Mouse (Mus musculus): ENCODE results near the gene Tmem132b.

Gene Tmem132b

GRCm38 (mm10) chr5:125503628-125504027 lies 27.9 kb upstream of the Tmem132b start:
- POLR2A ChIA-PET, result no interaction called here
- CTCF ChIA-PET, result interaction anchor here in 2 of 4 experiments (0.6 to 0.9 kb wide), 3 partner anchors 18 to 1394 kb away, joined by 3 to 6 read pairs (median 3); no protein-coding TSS in a partner anchor

- ChIA-PET POLR2A (interaction anchor here in 2 of 4 experiments (1.1 kb wide), 2 partner anchors 17 to 119 kb away, joined by 3 read pairs; no protein-coding TSS in a partner anchor), CTCF (interaction anchor here in 3 of 4 experiments (0.6 to 1.8 kb wide), 4 partner anchors 10 to 206 kb away, joined by 3 to 5 read pairs (median 3); no protein-coding TSS in a partner anchor)
Observed at GRCm38 (mm10) chr5:125504692-125505091, 26.9 kb upstream of the Tmem132b start.

- ChIA-PET CTCF (interaction anchor here (0.5 to 5.8 kb wide), 14 partner anchors 8 to 557 kb away, joined by 3 to 50 read pairs (median 3); no protein-coding TSS in a partner anchor), POLR2A (interaction anchor here in 2 of 4 experiments (1.0 to 5.2 kb wide), 4 partner anchors 8 to 127 kb away, joined by 3 to 24 read pairs (median 6); no protein-coding TSS in a partner anchor)
Observed at GRCm38 (mm10) chr5:125505968-125506367, 25.6 kb upstream of the Tmem132b start.

- ChIA-PET POLR2A (interaction anchor here in 3 of 4 experiments (0.7 to 5.2 kb wide), 17 partner anchors 9 to 124 kb away, joined by 3 to 24 read pairs (median 5); partner anchors contain the start of gene Bri3bp (in 1 of the 3)), CTCF (interaction anchor here in 3 of 4 experiments (0.6 to 5.8 kb wide), 36 partner anchors 8 to 909 kb away, joined by 3 to 59 read pairs (median 5); partner anchors contain the start of gene Bri3bp (in 1 of the 3))
Observed at GRCm38 (mm10) chr5:125507582-125507981, 24.0 kb upstream of the Tmem132b start.

- POLR2A ChIA-PET, result interaction anchor here in 3 of 4 experiments (0.5 to 5.2 kb wide), 21 partner anchors 8 to 124 kb away, joined by 3 to 24 read pairs (median 5); partner anchors contain the start of gene Bri3bp (in 1 of the 3)
- CTCF ChIA-PET, result interaction anchor here (0.6 to 5.8 kb wide), 25 partner anchors 9 to 1822 kb away, joined by 3 to 59 read pairs (median 7); partner anchors contain the start of gene Bri3bp (in 1 of the 4)
Observed at GRCm38 (mm10) chr5:125508006-125508405, 23.6 kb upstream of the Tmem132b start.

- CTCF ChIA-PET, result interaction anchor here (0.5 to 5.8 kb wide), 64 partner anchors 10 to 1157 kb away, joined by 3 to 59 read pairs (median 4); partner anchors contain the start of genes Aacs (in 1 of the 4) and Scarb1 (in 1 of the 4)
- POLR2A ChIA-PET, result interaction anchor here in 3 of 4 experiments (0.6 to 5.2 kb wide), 21 partner anchors 8 to 116 kb away, joined by 3 to 24 read pairs (median 5); partner anchors contain the start of genes Aacs (in 1 of the 3) and Bri3bp (in 1 of the 3)
Observed at GRCm38 (mm10) chr5:125509541-125509940, 22.0 kb upstream of the Tmem132b start.

- POLR2A ChIA-PET, result interaction anchor here in 1 of 4 experiments (0.9 kb wide), 1 partner anchor 26 kb away, joined by 4 read pairs; no protein-coding TSS in a partner anchor
- CTCF ChIA-PET, result interaction anchor here in 3 of 4 experiments (0.7 to 3.2 kb wide), 3 partner anchors 11 to 26 kb away, joined by 3 to 17 read pairs (median 3); no protein-coding TSS in a partner anchor
Observed at GRCm38 (mm10) chr5:125515006-125515405, 16.6 kb upstream of the Tmem132b start.

GRCm38 (mm10) chr5:125518640-125519039 lies 12.9 kb upstream of the Tmem132b start:
- CTCF ChIA-PET, result interaction anchor here in 2 of 4 experiments (1.5 to 3.4 kb wide), 2 partner anchors 10 kb away, joined by 4 to 48 read pairs; no protein-coding TSS in a partner anchor

GRCm38 (mm10) chr5:125520930-125521590 lies 10.5 kb upstream of the Tmem132b start:
- CTCF ChIA-PET, result interaction anchor here (0.6 to 7.6 kb wide), 18 partner anchors 8 to 329 kb away, joined by 3 to 58 read pairs (median 4); no protein-coding TSS in a partner anchor
- POLR2A ChIA-PET, result interaction anchor here in 3 of 4 experiments (0.6 to 3.1 kb wide), 26 partner anchors 9 to 180 kb away, joined by 3 to 25 read pairs (median 4); partner anchors contain the start of genes Ubc (in 2 of the 3), Aacs (in 1 of the 3), Bri3bp (in 1 of the 3) and Gm10382 (in 1 of the 3)

More at GRCm38 (mm10) chr5:125518640-125519039, 12.9 kb upstream of the Tmem132b start:
- POLR2A ChIA-PET, result interaction anchor here in 2 of 4 experiments (0.6 to 3.1 kb wide), 3 partner anchors 10 to 110 kb away, joined by 3 to 24 read pairs (median 4); no protein-coding TSS in a partner anchor

GRCm38 (mm10) chr5:125523361-125523760 lies 8.2 kb upstream of the Tmem132b start:
- ChIA-PET POLR2A (interaction anchor here in 3 of 4 experiments (0.6 to 3.6 kb wide), 13 partner anchors 9 to 1162 kb away, joined by 3 to 13 read pairs (median 4); partner anchors contain the start of gene Ubc (in 1 of the 3)), CTCF (interaction anchor here (0.6 to 7.6 kb wide), 17 partner anchors 9 to 253 kb away, joined by 3 to 58 read pairs (median 4); no protein-coding TSS in a partner anchor)

GRCm38 (mm10) chr5:125525516-125525915 lies 6.1 kb upstream of the Tmem132b start:
- POLR2A ChIA-PET, result interaction anchor here in 3 of 4 experiments (0.7 to 3.6 kb wide), 22 partner anchors 8 to 143 kb away, joined by 3 to 16 read pairs (median 6); partner anchors contain the start of genes Bri3bp (in 2 of the 3) and Gm10382 (in 1 of the 3)
- CTCF ChIA-PET, result interaction anchor here (0.6 to 7.6 kb wide), 60 partner anchors 8 to 587 kb away, joined by 3 to 58 read pairs (median 4); partner anchors contain the start of gene Scarb1 (in 1 of the 4)

- CTCF ChIA-PET, result interaction anchor here (0.6 to 7.6 kb wide), 31 partner anchors 10 to 802 kb away, joined by 3 to 58 read pairs (median 7); partner anchors contain the start of gene Scarb1 (in 1 of the 4)
- POLR2A ChIA-PET, result interaction anchor here in 2 of 4 experiments (1.0 to 2.6 kb wide), 5 partner anchors 10 to 132 kb away, joined by 3 to 16 read pairs (median 6); no protein-coding TSS in a partner anchor
Observed at GRCm38 (mm10) chr5:125526464-125526863, 5.1 kb upstream of the Tmem132b start.

GRCm38 (mm10) chr5:125529109-125529508 lies 2.5 kb upstream of the Tmem132b start:
- CTCF ChIA-PET, result interaction anchor here (0.5 to 6.6 kb wide), 49 partner anchors 8 to 1426 kb away, joined by 3 to 62 read pairs (median 4); no protein-coding TSS in a partner anchor
- POLR2A ChIA-PET, result interaction anchor here (0.6 to 1.5 kb wide), 5 partner anchors 10 to 336 kb away, joined by 3 to 5 read pairs (median 3); no protein-coding TSS in a partner anchor

GRCm38 (mm10) chr5:125532191-125532544 lies 594 bp downstream of the Tmem132b start:
- CTCF ChIA-PET, result interaction anchor here in 3 of 4 experiments (0.5 to 6.6 kb wide), 11 partner anchors 9 to 532 kb away, joined by 3 to 62 read pairs (median 5); partner anchors contain the start of gene Aacs (in 1 of the 3)

GRCm38 (mm10) chr5:125532545-125533224 lies 1.1 kb downstream of the Tmem132b start:
- CTCF ChIA-PET, result interaction anchor here (0.5 to 6.6 kb wide), 22 partner anchors 8 to 697 kb away, joined by 3 to 62 read pairs (median 5); partner anchors contain the start of gene Aacs (in 1 of the 4)
- POLR2A ChIA-PET, result interaction anchor here (0.6 to 3.0 kb wide), 23 partner anchors 9 to 1181 kb away, joined by 3 to 17 read pairs (median 5); partner anchors contain the start of gene Aacs (in 1 of the 4)

More at GRCm38 (mm10) chr5:125532191-125532544, 594 bp downstream of the Tmem132b start:
- POLR2A ChIA-PET, result interaction anchor here (0.6 to 3.0 kb wide), 16 partner anchors 8 to 1180 kb away, joined by 3 to 17 read pairs (median 5); partner anchors contain the start of gene Aacs (in 1 of the 4)

- CTCF ChIA-PET, result interaction anchor here (0.5 to 6.6 kb wide), 30 partner anchors 8 to 698 kb away, joined by 3 to 62 read pairs (median 4); no protein-coding TSS in a partner anchor
- POLR2A ChIA-PET, result interaction anchor here in 3 of 4 experiments (0.6 to 3.0 kb wide), 18 partner anchors 9 to 141 kb away, joined by 3 to 17 read pairs (median 4); partner anchors contain the start of gene Aacs (in 1 of the 3)
Observed at GRCm38 (mm10) chr5:125533225-125533900, 1.8 kb downstream of the Tmem132b start.
